Mouse (Mus musculus) E14TG2a.4 (cell line): ENCODE data around the gene Ptges3.

Experiments
- H3K27me3 ChIP-seq: 2 replicates; pipeline ENCODE4 v1.6.1; 2014; ENCODE audit warnings: low read length, control low read depth; ENCODE audit not compliant: insufficient read depth
- H3K36me3 ChIP-seq: 2 replicates; pipeline ENCODE4 v1.6.1; 2014; ENCODE audit warnings: low read length, control low read depth; ENCODE audit not compliant: insufficient read depth
- H3K4me1 ChIP-seq: replicated peaks from 2 replicates; pipeline ENCODE4 v1.6.1; 2014; ENCODE audit warnings: low read depth, low read length, control low read depth
- H3K4me3 ChIP-seq: replicated peaks from 2 replicates; pipeline ENCODE4 v1.5.1; 2014; ENCODE audit warnings: mild to moderate bottlenecking, low read length
- H3K9me3 ChIP-seq: 2 replicates; pipeline ENCODE4 v1.6.1; 2014; ENCODE audit warnings: low read length, control low read depth
- CTCF ChIP-seq: conservative IDR thresholded peaks from 2 replicates; pipeline ENCODE4 v1.5.1; 2014; ENCODE audit warnings: low read length
- NANOG ChIP-seq: IDR thresholded peaks from 2 replicates; pipeline ENCODE4 v1.6.1; 2014; ENCODE audit warnings: borderline replicate concordance, low read length, mixed read lengths
- POU5F1 ChIP-seq: IDR thresholded peaks from 2 replicates; pipeline ENCODE4 v1.6.1; 2014; ENCODE audit warnings: low read length, borderline replicate concordance

Ptges3 gene

GRCm38 (mm10) chr10:128092506-128093495 lies 34.0 kb downstream of the Ptges3 start:
- Histone ChIP-seq H3K9me3 (no peaks in the 10 kb centered on the region), H3K36me3 (peaks cover 28% of the 10 kb centered on the region), H3K4me3 (peak overlapping the region; percentile 98), H3K4me1 (peaks cover 65% of the 10 kb centered on the region), H3K27me3 (no peaks in the 10 kb centered on the region)
- TF ChIP-seq POU5F1 (no peak), CTCF (peak; percentile 12; the same call in 1 of the 2 replicates)

GRCm38 (mm10) chr10:128093496-128094294 lies 34.9 kb downstream of the Ptges3 start:
- H3K27me3 ChIP-seq: no peaks in the 10 kb centered on the region
- TF ChIP-seq POU5F1: no peak
- no peak for TF ChIP-seq CTCF
- TF ChIP-seq NANOG: no peak
- H3K4me3 ChIP-seq: peak overlapping the region; percentile 98
- no peaks in the 10 kb centered on the region for H3K9me3 ChIP-seq
- H3K4me1 ChIP-seq: peaks cover 65% of the 10 kb centered on the region
- peaks cover 19% of the 10 kb centered on the region for H3K36me3 ChIP-seq

- Histone ChIP-seq H3K4me1 (peaks cover 63% of the 10 kb centered on the region), H3K27me3 (no peaks in the 10 kb centered on the region), H3K9me3 (no peaks in the 10 kb centered on the region), H3K4me3 (peak overlapping the region; percentile 98), H3K36me3 (peaks cover 11% of the 10 kb centered on the region)
- TF ChIP-seq NANOG (no peak), POU5F1 (no peak), CTCF (no peak)
These were observed 35.7 kb downstream of the Ptges3 start for GRCm38 (mm10) chr10:128094340-128094968.

GRCm38 (mm10) chr10:128095003-128095636 lies 36.4 kb downstream of the Ptges3 start:
- H3K4me1 ChIP-seq: peaks cover 67% of the 10 kb centered on the region
- H3K4me3 ChIP-seq: peak overlapping the region; percentile 98
- H3K36me3 ChIP-seq: peaks cover 9% of the 10 kb centered on the region
- no peaks in the 10 kb centered on the region for H3K27me3 ChIP-seq
- H3K9me3 ChIP-seq: no peaks in the 10 kb centered on the region
- TF ChIP-seq NANOG (peak; percentile 42; the same call in 1 of the 2 replicates), POU5F1 (no peak)

GRCm38 (mm10) chr10:128096313-128096692 lies 37.5 kb downstream of the Ptges3 start:
- Histone ChIP-seq H3K4me3 (peak overlapping the region; percentile 98), H3K4me1 (peaks cover 71% of the 10 kb centered on the region), H3K27me3 (no peaks in the 10 kb centered on the region), H3K9me3 (no peaks in the 10 kb centered on the region), H3K36me3 (peaks cover 6% of the 10 kb centered on the region)
- TF ChIP-seq NANOG (no peak), CTCF (no peak), POU5F1 (no peak)

GRCm38 (mm10) chr10:128096693-128097586 lies 38.2 kb downstream of the Ptges3 start:
- H3K9me3 ChIP-seq: no peaks in the 10 kb centered on the region
- TF ChIP-seq POU5F1: no peak
- TF ChIP-seq NANOG: no peak
- no peak for TF ChIP-seq CTCF
- peaks cover 69% of the 10 kb centered on the region for H3K4me1 ChIP-seq
- H3K27me3 ChIP-seq: no peaks in the 10 kb centered on the region
- peaks cover 10% of the 10 kb centered on the region for H3K36me3 ChIP-seq
- peak overlapping the region; percentile 98 for H3K4me3 ChIP-seq

- Histone ChIP-seq H3K4me1 (peaks cover 72% of the 10 kb centered on the region), H3K4me3 (peak overlapping the region; percentile 98), H3K36me3 (peaks cover 11% of the 10 kb centered on the region), H3K9me3 (no peaks in the 10 kb centered on the region), H3K27me3 (no peaks in the 10 kb centered on the region)
- no peak for TF ChIP-seq POU5F1
- no peak for TF ChIP-seq NANOG
These were observed 38.8 kb downstream of the Ptges3 start for GRCm38 (mm10) chr10:128097587-128097971.
